Mouse (Mus musculus) limb, embryonic 10.5 days (tissue): ENCODE results near the gene Ppcdc. TPM values are rescaled to one million over a fixed set of nuclear protein-coding genes. Genes with fewer than 3 reads are reported as not detected.

Source experiments
- DNase-seq: peaks from one replicate; pipeline ENCODE4 v3.0.0-alpha.2; 2017; ENCODE audit warnings: low spot score
- H3K27ac ChIP-seq: fragments of 300-500 bp; sonication (generic); 2 replicates; pipeline ENCODE4 v1.5.1; 2016; ENCODE audit warnings: mild to moderate bottlenecking
- H3K27me3 ChIP-seq: fragments of 300-500 bp; sonication (generic); 2 replicates; pipeline ENCODE4 v1.6.1; 2016; ENCODE audit warnings: low read depth, mild to moderate bottlenecking; ENCODE audit not compliant: poor library complexity, severe bottlenecking
- H3K36me3 ChIP-seq: fragments of 300-500 bp; sonication (generic); 2 replicates; pipeline ENCODE4 v1.6.1; 2016; ENCODE audit warnings: mild to moderate bottlenecking, moderate library complexity
- H3K4me1 ChIP-seq: fragments of 300-500 bp; sonication (generic); 2 replicates; pipeline ENCODE4 v1.6.1; 2016
- H3K4me3 ChIP-seq: fragments of 300-500 bp; sonication (generic); 2 replicates; pipeline ENCODE4 v1.5.1; 2016; ENCODE audit warnings: mild to moderate bottlenecking, moderate library complexity
- H3K9me3 ChIP-seq: fragments of 300-500 bp; sonication (generic); replicated peaks from 2 replicates; pipeline ENCODE4 v1.6.1; 2016; ENCODE audit warnings: mild to moderate bottlenecking
- WGBS: fragments of 180-500 bp; shearing (Covaris S2); methylation state at CpG from one replicate; pipeline ENCODE4 v1.1.7; 2016; 5-methylcytosine and 5-hydroxymethylcytosine counted together
- polyA plus RNA-seq: library from polyadenylated mRNA; unstranded; fragments of >200 nt; fragmentation: Nextera tagmentation; extraction: Ambion mirVana; gene quantifications from 2 replicates; pipeline ENCODE4 v1.2.1, GENCODE M21; 2016

Gene Ppcdc
- polyA plus RNA-seq, 1 experiment from 2014 or later, result 28.5 TPM

DNA sequence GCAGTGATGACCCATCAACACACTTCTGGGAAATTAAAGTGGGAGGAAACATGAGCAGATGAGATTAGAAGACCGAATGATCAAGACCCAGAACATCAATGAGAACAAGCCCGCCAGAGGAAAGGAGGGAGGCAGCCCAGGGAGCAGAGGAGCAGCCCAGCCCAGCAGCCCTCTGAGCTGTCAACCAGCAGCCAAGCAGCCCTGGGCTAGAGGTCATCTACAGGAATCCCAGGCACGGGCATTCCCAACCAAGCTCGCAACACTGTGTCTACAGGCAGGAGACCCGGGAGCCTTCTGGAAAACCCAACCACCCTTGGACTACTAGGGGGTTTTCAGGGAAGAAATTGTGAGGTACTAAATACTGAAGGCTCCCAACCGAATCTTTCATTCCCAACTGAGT lies 15.9 kb downstream of the Ppcdc start:
- no peak for DNase-seq
- H3K27me3 ChIP-seq, result no peaks in the 10 kb centered on the region
- H3K27ac ChIP-seq, result no peak overlapping the region
- WGBS, result 72% methylated on average over 6 of the region's 6 CpGs
- no peaks in the 10 kb centered on the region for H3K9me3 ChIP-seq
- H3K4me3 ChIP-seq, result no peak overlapping the region
- peaks cover 26% of the 10 kb centered on the region for H3K4me1 ChIP-seq
- H3K36me3 ChIP-seq, result 0 out of 2 replicates have a peak, but pooled peaks cover 3% of the 10 kb centered on the region

DNA sequence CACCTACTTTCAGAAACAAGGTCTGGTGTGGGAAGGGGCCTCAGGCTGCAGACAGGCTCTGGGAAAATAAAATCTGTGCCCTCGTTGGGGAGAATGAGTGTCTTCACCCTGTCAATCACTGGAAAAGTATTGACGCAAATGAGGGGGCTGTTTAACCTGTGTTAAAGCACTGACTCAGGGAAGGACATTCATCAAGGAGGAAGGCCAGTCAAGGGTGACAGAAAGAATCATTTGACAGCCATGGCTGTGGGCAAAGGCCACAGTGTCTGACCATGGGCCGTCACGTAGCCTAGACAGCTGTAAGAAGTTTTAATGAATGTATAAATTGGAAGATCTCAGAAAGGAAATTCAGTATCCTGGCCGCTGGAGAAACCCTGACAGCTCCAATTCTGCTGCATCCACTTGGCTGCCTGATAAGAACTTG lies 18.2 kb downstream of the Ppcdc start:
- H3K27ac ChIP-seq, result peak overlapping the region; percentile 82; the same call in 1 of the 2 replicates
- no peak for DNase-seq
- H3K9me3 ChIP-seq, result no peaks in the 10 kb centered on the region
- H3K36me3 ChIP-seq, result peaks cover 6% of the 10 kb centered on the region; the same call in 1 of the 2 replicates
- peaks cover 26% of the 10 kb centered on the region for H3K4me1 ChIP-seq
- WGBS, result 55% methylated on average over 5 of the region's 5 CpGs
- no peak overlapping the region for H3K4me3 ChIP-seq
- no peaks in the 10 kb centered on the region for H3K27me3 ChIP-seq

DNA sequence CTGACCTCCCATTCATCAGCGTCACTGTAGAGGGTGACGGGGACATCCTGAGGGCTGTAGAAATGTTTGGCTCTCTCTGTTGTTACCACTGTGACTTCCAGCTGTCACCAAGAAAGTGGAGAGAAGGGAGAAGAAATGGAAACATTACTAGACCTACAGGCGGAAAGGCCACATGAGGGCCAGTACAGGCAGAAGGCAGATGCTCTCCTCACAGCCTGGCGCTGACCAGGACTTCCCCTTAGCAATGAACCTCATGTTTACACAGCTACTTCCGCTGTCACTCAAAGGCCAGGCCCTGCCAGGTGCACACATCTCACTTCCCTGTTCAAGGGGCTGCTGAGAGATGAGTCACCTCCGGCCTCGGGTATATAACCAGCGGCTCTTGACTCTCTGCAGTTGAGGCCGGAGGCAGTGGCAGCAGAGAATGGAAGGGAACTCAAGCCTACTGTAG lies 18.8 kb downstream of the Ppcdc start:
- Histone ChIP-seq H3K27me3 (no peaks in the 10 kb centered on the region), H3K9me3 (no peaks in the 10 kb centered on the region), H3K27ac (peak overlapping the region; percentile 82), H3K4me1 (peaks cover 26% of the 10 kb centered on the region), H3K36me3 (peaks cover 7% of the 10 kb centered on the region; the same call in 1 of the 2 replicates), H3K4me3 (no peak overlapping the region)
- DNase-seq, result peak; percentile 39
- 56% methylated on average over 9 of the region's 9 CpGs for WGBS

DNA sequence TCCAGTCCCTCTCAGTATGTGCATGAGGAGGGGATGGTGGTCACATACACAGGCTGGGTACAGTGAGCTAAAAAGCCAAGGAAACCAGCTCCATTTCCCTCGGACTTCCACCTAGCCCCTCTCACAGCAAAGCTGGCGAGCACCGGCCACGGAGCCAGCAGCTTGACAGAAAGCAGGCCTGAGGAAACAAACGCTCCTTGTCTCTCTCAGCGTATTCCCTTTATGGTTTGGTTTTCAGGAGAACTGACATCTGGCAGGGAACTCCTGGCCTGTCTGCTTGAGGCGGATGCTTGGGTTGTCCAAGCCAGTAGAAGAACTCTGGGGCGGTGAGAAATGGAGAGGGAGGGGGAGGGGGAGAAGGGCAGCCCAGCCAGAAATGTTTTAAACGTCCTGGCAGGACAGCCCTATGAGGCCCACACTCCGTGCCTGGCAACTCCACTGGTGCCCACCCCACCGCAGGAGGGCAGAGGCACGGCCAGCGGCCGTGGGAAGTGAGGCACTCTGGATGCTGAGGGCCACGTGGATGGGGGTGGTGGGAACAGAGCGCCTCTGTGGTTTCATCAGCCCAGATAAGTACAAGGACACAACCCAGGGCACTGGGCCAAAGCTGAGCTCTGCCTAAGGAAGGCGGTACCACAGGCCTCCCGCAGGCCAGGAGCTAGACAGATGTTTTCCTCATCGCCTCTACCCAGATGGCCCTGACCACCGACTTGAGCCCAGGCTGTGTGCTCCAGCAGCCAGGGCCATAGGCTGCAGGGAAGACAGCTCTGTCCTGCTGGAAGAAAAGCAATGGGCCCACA lies 19.4 kb downstream of the Ppcdc start:
- 33% methylated on average over 20 of the region's 20 CpGs for WGBS
- no peaks in the 10 kb centered on the region for H3K27me3 ChIP-seq
- peak; percentile 64 for DNase-seq
- H3K9me3 ChIP-seq, result no peaks in the 10 kb centered on the region
- peaks cover 7% of the 10 kb centered on the region; the same call in 1 of the 2 replicates for H3K36me3 ChIP-seq
- H3K4me3 ChIP-seq, result no peak overlapping the region
- peaks cover 26% of the 10 kb centered on the region for H3K4me1 ChIP-seq
- H3K27ac ChIP-seq, result peak overlapping the region; percentile 82

DNA sequence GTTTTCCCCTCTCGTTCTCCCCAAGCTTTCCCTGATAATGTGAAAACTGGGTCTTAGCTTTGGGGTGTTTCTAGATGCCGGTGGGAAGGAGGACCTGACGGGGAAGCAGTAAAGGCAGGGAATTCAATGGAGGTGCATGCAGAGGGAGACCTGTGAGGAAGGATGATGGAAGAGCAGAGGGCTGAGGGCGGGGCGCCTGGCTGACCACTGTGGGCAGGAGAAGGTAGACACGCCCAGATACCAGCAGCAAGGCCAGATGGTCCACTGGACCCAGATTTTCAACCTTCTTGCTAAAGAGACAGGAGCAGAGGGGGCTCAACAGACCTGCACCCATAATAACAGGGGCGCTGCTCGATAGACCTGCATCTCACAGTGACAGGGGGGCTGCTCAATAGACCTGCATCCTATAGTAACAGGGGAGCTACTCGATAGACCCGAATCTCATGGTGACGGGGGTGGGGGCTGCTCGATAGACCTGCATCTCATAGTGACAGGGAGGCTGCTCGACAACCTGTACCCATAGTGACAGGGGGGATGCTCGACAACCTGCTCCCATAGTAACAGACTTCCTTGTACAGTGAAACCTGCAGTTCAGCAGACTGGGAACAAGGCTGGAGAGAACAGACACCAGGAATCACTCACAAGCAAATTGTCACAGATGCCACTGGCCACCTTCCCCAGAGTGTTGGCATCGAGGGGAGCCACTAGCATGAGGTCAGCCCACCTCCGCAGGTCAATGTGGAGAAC lies 20.2 kb downstream of the Ppcdc start:
- H3K27ac ChIP-seq, result peak overlapping the region; percentile 82
- no peak for DNase-seq
- 83% methylated on average over 16 of the region's 16 CpGs for whole genome bisulfite sequencing
- H3K9me3 ChIP-seq, result no peaks in the 10 kb centered on the region
- H3K27me3 ChIP-seq, result no peaks in the 10 kb centered on the region
- H3K4me3 ChIP-seq, result no peak overlapping the region
- peaks cover 23% of the 10 kb centered on the region for H3K4me1 ChIP-seq
- H3K36me3 ChIP-seq, result peaks cover 10% of the 10 kb centered on the region; the same call in 1 of the 2 replicates

DNA sequence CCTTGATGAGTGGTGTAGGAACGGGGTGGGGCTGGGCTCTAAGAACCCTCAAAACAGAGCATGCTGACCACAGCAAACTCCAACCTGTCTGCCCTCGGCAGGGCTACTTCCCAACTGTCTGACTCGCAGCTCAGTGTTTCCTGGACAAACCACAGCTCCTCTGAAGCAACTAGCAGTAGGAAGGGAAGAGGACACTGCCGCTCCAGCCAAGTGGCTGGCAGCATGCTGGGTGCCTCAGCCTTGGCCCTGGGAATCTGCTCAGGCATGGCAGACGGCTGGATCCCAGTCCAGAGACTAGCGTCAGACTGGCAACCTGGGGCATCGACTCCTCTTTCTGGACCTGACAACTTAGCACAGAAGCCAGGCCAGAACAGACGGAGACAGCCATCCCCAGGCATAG lies 22.6 kb downstream of the Ppcdc start:
- Histone ChIP-seq H3K4me3 (no peak overlapping the region), H3K9me3 (no peaks in the 10 kb centered on the region), H3K27me3 (no peaks in the 10 kb centered on the region), H3K27ac (no peak overlapping the region), H3K36me3 (peaks cover 15% of the 10 kb centered on the region; the same call in 1 of the 2 replicates), H3K4me1 (peaks cover 23% of the 10 kb centered on the region)
- WGBS, result 87% methylated on average over 8 of the region's 8 CpGs
- DNase-seq, result no peak

DNA sequence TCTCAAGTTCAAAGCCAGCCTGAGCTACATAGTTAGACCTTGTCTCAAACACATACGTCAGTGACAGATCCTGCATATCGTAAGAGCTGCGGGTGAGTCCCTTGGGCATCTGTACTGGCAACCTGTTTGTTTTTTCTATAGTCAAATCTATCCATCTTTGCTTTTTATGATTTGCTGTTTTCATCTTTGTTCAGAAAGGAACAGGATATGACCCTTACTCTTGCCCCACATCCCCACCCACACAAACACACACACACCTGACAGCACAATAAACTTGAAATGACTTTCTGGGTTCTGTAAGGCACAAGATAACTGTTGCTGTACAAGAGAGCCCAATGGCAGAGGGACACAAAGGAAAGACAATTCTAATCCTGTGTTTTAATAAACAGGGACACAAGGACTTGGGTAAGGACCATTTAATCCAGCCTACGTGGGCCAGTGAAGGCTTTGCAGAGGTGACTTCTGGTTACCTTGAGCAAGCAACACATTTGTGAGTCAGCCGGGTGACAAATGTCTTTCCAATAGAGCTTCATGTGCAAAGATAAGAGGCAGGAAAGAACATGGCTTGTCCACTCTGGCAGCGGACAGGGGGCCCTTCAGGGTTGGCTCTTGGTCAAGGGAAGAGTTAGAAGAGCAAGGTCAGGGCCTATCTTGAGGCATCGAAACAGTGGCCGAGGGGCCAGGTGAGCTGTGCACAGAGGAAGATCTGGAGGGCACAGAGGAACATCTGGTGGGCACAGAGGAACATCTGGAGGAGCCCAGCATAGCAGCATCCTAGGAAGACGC lies 32.6 kb downstream of the Ppcdc start:
- H3K4me3 ChIP-seq, result no peak overlapping the region
- no peaks in the 10 kb centered on the region for H3K4me1 ChIP-seq
- no peaks in the 10 kb centered on the region for H3K36me3 ChIP-seq
- H3K9me3 ChIP-seq, result no peaks in the 10 kb centered on the region
- no peak overlapping the region for H3K27ac ChIP-seq
- H3K27me3 ChIP-seq, result no peaks in the 10 kb centered on the region
- DNase-seq, result no peak
- 95% methylated on average over 9 of the region's 9 CpGs for WGBS

DNA sequence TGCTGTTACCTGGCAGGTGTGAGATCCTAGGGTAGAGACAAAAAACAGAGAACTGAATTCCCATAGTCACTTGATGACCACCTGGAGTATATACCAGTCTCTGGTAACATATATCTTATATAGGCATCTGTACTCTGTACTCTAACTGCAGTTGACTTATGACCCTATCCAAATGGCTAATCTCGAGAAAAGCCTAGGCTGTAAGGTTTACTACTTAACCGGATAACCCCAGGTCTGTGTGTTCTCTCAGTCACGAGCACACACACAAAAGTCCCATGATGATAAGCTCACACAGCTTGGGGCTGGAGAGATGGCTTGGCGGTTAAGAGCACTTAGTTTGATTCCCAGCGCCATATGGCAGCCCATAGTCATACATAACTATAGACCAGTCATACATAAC lies 33.5 kb downstream of the Ppcdc start:
- Histone ChIP-seq H3K4me3 (no peak overlapping the region), H3K4me1 (no peaks in the 10 kb centered on the region), H3K27ac (no peak overlapping the region), H3K27me3 (no peaks in the 10 kb centered on the region), H3K9me3 (no peaks in the 10 kb centered on the region), H3K36me3 (no peaks in the 10 kb centered on the region)
- 84% methylated on average over 5 of the region's 5 CpGs for WGBS
- DNase-seq, result no peak

DNA sequence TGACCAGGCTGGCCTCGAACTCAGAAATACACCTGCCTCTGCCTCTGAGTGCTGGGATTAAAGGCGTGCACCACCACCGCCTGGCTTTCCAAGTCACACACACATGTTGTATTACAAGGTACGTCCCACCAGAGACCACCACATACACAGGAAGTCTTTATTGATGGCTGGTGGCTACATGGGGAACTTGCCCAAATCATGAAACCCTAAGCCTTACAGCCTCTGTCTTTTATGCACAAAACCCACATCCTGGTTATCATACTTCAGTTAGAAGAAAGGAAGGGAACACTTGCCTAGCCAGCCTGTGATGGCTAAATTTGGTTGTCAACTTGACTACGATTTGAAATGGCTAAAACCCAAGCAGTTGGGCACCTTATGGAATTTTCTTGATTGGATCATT lies 35.9 kb downstream of the Ppcdc start:
- WGBS, result 92% methylated on average over 5 of the region's 5 CpGs
- DNase-seq, result no peak

DNA sequence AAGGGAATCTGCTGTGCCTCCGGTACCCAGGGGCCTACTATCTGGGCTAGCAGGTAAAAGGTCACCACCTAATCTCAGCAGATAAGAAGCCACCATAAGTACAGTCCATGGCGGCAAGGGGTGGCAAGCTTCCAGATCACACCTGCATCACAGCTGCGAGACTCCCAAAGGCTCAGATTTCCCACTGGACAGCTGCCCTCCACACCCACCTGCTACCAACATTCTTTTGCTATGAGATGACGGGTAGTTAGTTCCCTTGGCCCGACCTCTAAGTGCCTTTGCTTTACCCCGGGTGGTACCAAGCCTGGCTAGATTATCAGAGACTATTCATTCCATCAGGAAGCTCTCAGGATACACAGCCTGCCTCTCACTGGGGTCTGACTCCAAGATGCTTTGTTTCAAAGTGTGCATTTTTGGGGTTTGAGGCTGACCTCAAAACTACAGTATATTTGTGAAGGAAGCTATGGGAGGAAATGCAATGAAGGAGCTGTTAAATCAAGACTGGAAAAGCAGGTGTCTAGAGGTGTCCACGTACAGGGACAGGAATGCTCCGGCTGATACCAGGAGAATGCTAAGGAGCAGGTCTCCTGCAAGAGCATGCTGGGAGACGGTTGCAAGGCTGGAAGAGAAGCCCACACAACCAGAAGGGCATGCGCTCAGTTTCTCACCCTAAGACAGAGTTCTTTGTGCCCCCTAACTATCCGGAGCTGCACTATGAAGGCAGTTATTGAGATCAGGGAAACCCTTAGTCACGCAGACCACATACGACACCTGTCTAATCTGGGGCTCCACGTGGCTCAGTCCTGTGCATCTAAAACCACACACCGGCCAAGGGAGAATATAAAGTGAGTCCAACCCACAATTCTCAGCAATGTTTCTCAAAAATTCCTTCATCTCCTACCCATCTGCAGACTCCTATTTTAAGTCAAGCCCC lies 37.3 kb downstream of the Ppcdc start:
- H3K27me3 ChIP-seq, result no peaks in the 10 kb centered on the region
- 90% methylated on average over 15 of the region's 15 CpGs for WGBS
- no peak overlapping the region for H3K27ac ChIP-seq
- H3K4me3 ChIP-seq, result no peak overlapping the region
- DNase-seq, result no peak
- H3K36me3 ChIP-seq, result no peaks in the 10 kb centered on the region
- H3K4me1 ChIP-seq, result no peaks in the 10 kb centered on the region
- no peaks in the 10 kb centered on the region for H3K9me3 ChIP-seq

More for the DNA sequence above, 35.9 kb downstream of the Ppcdc start:
- no peaks in the 10 kb centered on the region for H3K36me3 ChIP-seq
- H3K4me1 ChIP-seq, result no peaks in the 10 kb centered on the region
- no peaks in the 10 kb centered on the region for H3K9me3 ChIP-seq
- no peak overlapping the region for H3K27ac ChIP-seq
- H3K27me3 ChIP-seq, result no peaks in the 10 kb centered on the region
- no peak overlapping the region for H3K4me3 ChIP-seq

DNA sequence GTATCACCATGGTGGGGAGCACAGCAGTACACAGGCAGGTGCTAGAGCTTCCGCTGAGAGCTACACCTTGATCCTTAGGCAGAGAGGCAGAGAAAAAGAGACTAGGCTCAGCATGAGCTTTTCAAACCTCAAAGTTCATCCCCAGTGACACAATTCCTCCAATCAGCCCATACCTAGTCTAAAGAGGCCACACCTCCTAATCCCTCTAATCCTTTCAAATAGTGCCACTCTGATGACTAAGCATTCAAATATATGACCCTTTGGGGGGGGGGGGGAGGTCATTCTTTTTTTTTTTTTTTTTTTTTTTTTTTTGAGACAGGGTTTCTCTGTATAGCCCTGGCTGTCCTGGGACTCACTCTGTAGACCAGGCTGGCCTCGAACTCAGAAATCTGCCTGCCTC lies 41.2 kb downstream of the Ppcdc start:
- no peaks in the 10 kb centered on the region for H3K27me3 ChIP-seq
- no peak overlapping the region for H3K4me3 ChIP-seq
- no peaks in the 10 kb centered on the region for H3K4me1 ChIP-seq
- no peaks in the 10 kb centered on the region for H3K36me3 ChIP-seq
- no peak overlapping the region for H3K27ac ChIP-seq
- DNase-seq, result no peak
- no peaks in the 10 kb centered on the region for H3K9me3 ChIP-seq
- 95% methylated on average over 2 of the region's 2 CpGs for WGBS

DNA sequence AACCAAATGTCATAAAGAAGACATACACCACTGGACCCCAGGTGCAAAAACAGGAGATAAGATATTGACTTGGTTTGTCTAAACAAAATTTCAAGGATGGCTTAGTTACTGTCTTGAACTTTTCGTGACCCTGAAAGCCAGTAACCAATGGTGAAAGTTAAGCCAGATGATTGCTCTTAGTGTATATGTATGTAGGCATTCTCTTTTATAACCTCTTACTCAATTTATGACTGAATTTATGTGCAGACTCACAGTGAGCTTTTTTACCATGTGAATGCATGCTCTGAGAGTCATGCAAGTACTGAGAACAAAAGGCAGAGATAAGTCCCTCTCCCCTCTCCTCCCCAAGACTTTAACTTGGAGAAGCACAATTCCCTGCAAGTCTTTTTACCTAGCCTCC lies 47.0 kb downstream of the Ppcdc start:
- no peaks in the 10 kb centered on the region for H3K9me3 ChIP-seq
- no peak overlapping the region for H3K27ac ChIP-seq
- no peak overlapping the region for H3K4me3 ChIP-seq
- WGBS, result 73% methylated on average over 1 of the region's 1 CpGs
- no peak for DNase-seq
- H3K36me3 ChIP-seq, result no peaks in the 10 kb centered on the region
- no peaks in the 10 kb centered on the region for H3K27me3 ChIP-seq
- H3K4me1 ChIP-seq, result no peaks in the 10 kb centered on the region
